Mouse (Mus musculus): Measurements from ENCODE around the gene Mcm10. TPM values are rescaled to one million over a fixed set of nuclear protein-coding genes. Genes with fewer than 3 reads are reported as not detected.

The Mcm10 gene
- total and polyA plus RNA-seq, 2 experiments, result 21.8 to 36.0 TPM

DNA sequence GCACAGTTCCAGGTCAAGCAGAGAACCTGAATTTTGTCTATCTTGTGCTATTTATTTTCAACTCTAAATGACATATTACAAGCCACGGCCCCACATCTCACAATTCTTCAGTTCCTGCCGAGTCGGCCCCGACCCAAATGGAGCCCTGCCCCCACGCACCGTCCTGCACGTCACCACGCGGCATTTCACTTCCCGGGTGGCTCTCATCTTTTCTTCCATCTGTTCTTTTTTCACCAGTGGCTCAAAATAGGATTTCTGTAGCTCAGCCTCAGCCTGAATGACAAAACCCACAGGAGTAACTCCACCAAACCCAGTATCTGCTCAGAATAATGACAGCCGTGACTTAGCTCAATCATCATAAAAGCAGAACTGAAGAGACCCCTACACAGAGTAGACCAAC lies 19.0 kb downstream of the Mcm10 start:
- DNase-seq (ENCODE audit: extremely low read depth, low read depth, low spot score), result no peak
- Histone ChIP-seq H3K36me3 (ENCODE audit: control insufficient read depth, insufficient read depth, low read length) (peaks cover 29% of the 10 kb centered on the region), H3K4me3 (ENCODE audit: insufficient read depth, low read depth, low read length) (peak overlapping the region; percentile 67), H3K27me3 (ENCODE audit: control insufficient read depth, insufficient read depth, low read length) (no peaks in the 10 kb centered on the region), H3K9ac (ENCODE audit: low read depth, low read length) (peak overlapping the region; percentile 84), H3K27ac (replicated peaks; ENCODE audit: insufficient read depth, low read depth, low read length) (peak overlapping the region; percentile 98), H3K4me1 (ENCODE audit: control insufficient read depth, insufficient read depth, low read length) (peaks cover 26% of the 10 kb centered on the region), H3K79me2 (ENCODE audit: control insufficient read depth, insufficient read depth, low read length) (peaks cover 9% of the 10 kb centered on the region; the same call in 1 of the 2 replicates)
- TF ChIP-seq POLR2A (IDR thresholded peaks at IDR 0.05; ENCODE audit: extremely low read depth, insufficient read depth, low read length) (no peak), CTCF (IDR thresholded peaks at IDR 0.05; ENCODE audit: low read depth, low read length) (no peak)
- WGBS, result 39% methylated on average over 11 of the region's 11 CpGs

GRCm38 (mm10) chr2:4988826-4989424 lies 23.7 kb downstream of the Mcm10 start:
- Histone ChIP-seq H3K27me3 (ENCODE audit: control insufficient read depth, insufficient read depth, low read length) (no peaks in the 10 kb centered on the region), H3K79me2 (ENCODE audit: control insufficient read depth, insufficient read depth, low read length) (peaks cover 6% of the 10 kb centered on the region; the same call in 1 of the 2 replicates), H3K4me1 (ENCODE audit: control insufficient read depth, insufficient read depth, low read length) (peaks cover 30% of the 10 kb centered on the region), H3K4me3 (ENCODE audit: insufficient read depth, low read depth, low read length) (no peak overlapping the region), H3K36me3 (ENCODE audit: control insufficient read depth, insufficient read depth, low read length) (peaks cover 29% of the 10 kb centered on the region), H3K9ac (ENCODE audit: low read depth, low read length) (peak overlapping the region; percentile 57), H3K27ac (replicated peaks; ENCODE audit: insufficient read depth, low read depth, low read length) (peak overlapping the region; percentile 73)
- peak; percentile 78 for DNase-seq (ENCODE audit: extremely low read depth, low read depth, low spot score)
- TF ChIP-seq CTCF (IDR thresholded peaks at IDR 0.05; ENCODE audit: low read depth, low read length) (peak; percentile 75), POLR2A (IDR thresholded peaks at IDR 0.05; ENCODE audit: extremely low read depth, insufficient read depth, low read length) (no peak)
- 38% methylated on average over 11 of the region's 11 CpGs for WGBS

- WGBS, result 26% methylated on average over 8 of the region's 8 CpGs
These were observed 25.0 kb downstream of the Mcm10 start for GRCm38 (mm10) chr2:4987388-4988180.

GRCm38 (mm10) chr2:4986798-4987197 lies 25.8 kb downstream of the Mcm10 start:
- WGBS, result 85% methylated on average over 4 of the region's 4 CpGs

More at GRCm38 (mm10) chr2:4987388-4988180, 25.0 kb downstream of the Mcm10 start:
- H3K9ac ChIP-seq (ENCODE audit: low read depth, low read length), result peak overlapping the region; percentile 61
- H3K4me3 ChIP-seq (ENCODE audit: insufficient read depth, low read depth, low read length), result no peak overlapping the region
- peaks cover 26% of the 10 kb centered on the region for H3K4me1 ChIP-seq (ENCODE audit: control insufficient read depth, insufficient read depth, low read length)
- peak overlapping the region; percentile 94 for H3K27ac ChIP-seq (replicated peaks; ENCODE audit: insufficient read depth, low read depth, low read length)
- no peaks in the 10 kb centered on the region for H3K27me3 ChIP-seq (ENCODE audit: control insufficient read depth, insufficient read depth, low read length)
- TF ChIP-seq POLR2A (IDR thresholded peaks at IDR 0.05; ENCODE audit: extremely low read depth, insufficient read depth, low read length) (no peak), CTCF (IDR thresholded peaks at IDR 0.05; ENCODE audit: low read depth, low read length) (no peak)
- peaks cover 24% of the 10 kb centered on the region for H3K36me3 ChIP-seq (ENCODE audit: control insufficient read depth, insufficient read depth, low read length)
- peaks cover 2% of the 10 kb centered on the region; the same call in 1 of the 2 replicates for H3K79me2 ChIP-seq (ENCODE audit: control insufficient read depth, insufficient read depth, low read length)
- DNase-seq (ENCODE audit: extremely low read depth, low read depth, low spot score), result peak; percentile 97

GRCm38 (mm10) chr2:4985000-4985399 lies 27.6 kb downstream of the Mcm10 start:
- H3K36me3 ChIP-seq (ENCODE audit: control insufficient read depth, insufficient read depth, low read length), result peaks cover 3% of the 10 kb centered on the region; the same call in 1 of the 2 replicates
- WGBS, result 89% methylated on average over 6 of the region's 6 CpGs
- peaks cover 11% of the 10 kb centered on the region; the same call in 1 of the 2 replicates for H3K4me1 ChIP-seq (ENCODE audit: control insufficient read depth, insufficient read depth, low read length)
- no peaks in the 10 kb centered on the region for H3K27me3 ChIP-seq (ENCODE audit: control insufficient read depth, insufficient read depth, low read length)
- no peak overlapping the region for H3K9ac ChIP-seq (ENCODE audit: low read depth, low read length)
- TF ChIP-seq CTCF (IDR thresholded peaks at IDR 0.05; ENCODE audit: low read depth, low read length) (no peak), POLR2A (IDR thresholded peaks at IDR 0.05; ENCODE audit: extremely low read depth, insufficient read depth, low read length) (no peak)
- H3K27ac ChIP-seq (replicated peaks; ENCODE audit: insufficient read depth, low read depth, low read length), result no peak overlapping the region
- no peaks in the 10 kb centered on the region for H3K79me2 ChIP-seq (ENCODE audit: control insufficient read depth, insufficient read depth, low read length)
- no peak for DNase-seq (ENCODE audit: extremely low read depth, low read depth, low spot score)
- no peak overlapping the region for H3K4me3 ChIP-seq (ENCODE audit: insufficient read depth, low read depth, low read length)

More at GRCm38 (mm10) chr2:4986798-4987197, 25.8 kb downstream of the Mcm10 start:
- Histone ChIP-seq H3K4me1 (ENCODE audit: control insufficient read depth, insufficient read depth, low read length) (peaks cover 21% of the 10 kb centered on the region), H3K27ac (replicated peaks; ENCODE audit: insufficient read depth, low read depth, low read length) (peak overlapping the region; percentile 94), H3K9ac (ENCODE audit: low read depth, low read length) (no peak overlapping the region), H3K27me3 (ENCODE audit: control insufficient read depth, insufficient read depth, low read length) (no peaks in the 10 kb centered on the region), H3K36me3 (ENCODE audit: control insufficient read depth, insufficient read depth, low read length) (peaks cover 19% of the 10 kb centered on the region), H3K4me3 (ENCODE audit: insufficient read depth, low read depth, low read length) (no peak overlapping the region), H3K79me2 (ENCODE audit: control insufficient read depth, insufficient read depth, low read length) (no peaks in the 10 kb centered on the region)
- no peak for TF ChIP-seq CTCF (IDR thresholded peaks at IDR 0.05; ENCODE audit: low read depth, low read length)
- TF ChIP-seq POLR2A (IDR thresholded peaks at IDR 0.05; ENCODE audit: extremely low read depth, insufficient read depth, low read length), result no peak
- no peak for DNase-seq (ENCODE audit: extremely low read depth, low read depth, low spot score)
